Mouse (Mus musculus) CH12.LX (cell line): ENCODE measurements around the gene Slpi. TPM values are rescaled to one million over a fixed set of nuclear protein-coding genes. Genes with fewer than 3 reads are reported as not detected.
A peak's percentile ranks its signal among the peaks of the same experiment; 100 is the strongest.

ENCODE experiments used
- DNase-seq: peaks from one replicate; pipeline ENCODE4 v3.0.0-alpha.2; 2013; ENCODE audit errors: extremely low read depth
- H3K27ac ChIP-seq: 2 replicates; pipeline ENCODE4 v1.5.1; 2012; ENCODE audit warnings: low read depth, mild to moderate bottlenecking, control low read depth, moderate library complexity; ENCODE audit not compliant: insufficient read depth
- H3K27me3 ChIP-seq: replicated peaks from 2 replicates; pipeline ENCODE3; 2012; ENCODE audit warnings: inconsistent platforms
- H3K36me3 ChIP-seq, 2 experiments: replicated peaks in 1 of 2; 2 replicates each; pipeline versions ENCODE3 to v1.6.1; 2012; ENCODE audit warnings: inconsistent platforms in 1 of 2, low read length in 1 of 2, mild to moderate bottlenecking in 1 of 2, mixed read lengths in 1 of 2, moderate library complexity in 1 of 2; ENCODE audit not compliant: control insufficient read depth in 1 of 2, insufficient read depth in 1 of 2
- H3K4me1 ChIP-seq, 2 experiments: 2 replicates each; pipeline ENCODE4 v1.6.1; 2012; ENCODE audit warnings: inconsistent platforms in 1 of 2, moderate library complexity in 1 of 2; ENCODE audit not compliant: insufficient read depth in 2 of 2, control insufficient read depth in 1 of 2
- H3K4me2 ChIP-seq: 2 replicates; pipeline ENCODE4 v1.6.1; 2012; ENCODE audit warnings: low read depth, mild to moderate bottlenecking, control low read depth; ENCODE audit not compliant: poor library complexity, insufficient read depth, severe bottlenecking
- H3K4me3 ChIP-seq, 3 experiments: fragments of 150-350 bp in 1 of 3; sonication (generic) in 1 of 3; replicated peaks in 1 of 3; 2 replicates each; pipeline versions ENCODE3 to v1.5.1; 2011 to 2012; ENCODE audit warnings: low read depth in 2 of 3, low read length in 2 of 3, mild to moderate bottlenecking in 2 of 3, moderate library complexity in 2 of 3, control low read depth in 1 of 3, improper control_type of control experiment in 1 of 3, inconsistent platforms in 1 of 3, mixed read lengths in 1 of 3; ENCODE audit not compliant: poor library complexity in 1 of 3
- H3K79me2 ChIP-seq: replicated peaks from 2 replicates; pipeline ENCODE4 v1.6.1; 2012; ENCODE audit warnings: mild to moderate bottlenecking, moderate library complexity; ENCODE audit not compliant: control insufficient read depth, poor library complexity, insufficient read depth, severe bottlenecking; ENCODE audit errors: extremely low read depth
- H3K9ac ChIP-seq: 2 replicates; pipeline ENCODE4 v1.6.1; 2012; ENCODE audit warnings: low read depth, mild to moderate bottlenecking, control low read depth, moderate library complexity; ENCODE audit not compliant: insufficient read depth
- H3K9me3 ChIP-seq: replicated peaks from 2 replicates; pipeline ENCODE3; 2012; ENCODE audit warnings: low read length, inconsistent platforms, mixed read lengths
- BHLHE40 ChIP-seq: IDR thresholded peaks from 2 replicates; pipeline ENCODE4 v1.6.1; 2011; ENCODE audit warnings: mild to moderate bottlenecking, low read depth, low read length, improper control_type of control experiment
- CHD1 ChIP-seq: IDR thresholded peaks from 2 replicates; pipeline ENCODE4 v1.6.1; 2012; ENCODE audit warnings: low read depth, low read length, improper control_type of control experiment, inconsistent platforms
- CHD2 ChIP-seq: IDR thresholded peaks from 2 replicates; pipeline ENCODE4 v1.6.1; 2011; ENCODE audit warnings: low read length, improper control_type of control experiment
- ELF1 ChIP-seq: IDR thresholded peaks from 2 replicates; pipeline ENCODE4 v1.6.1; 2014; ENCODE audit warnings: low read depth, mild to moderate bottlenecking, inconsistent platforms, low read length, improper control_type of control experiment
- KAT2A ChIP-seq: IDR thresholded peaks from 2 replicates; pipeline ENCODE4 v1.6.1; 2012; ENCODE audit warnings: low read length, improper control_type of control experiment, inconsistent platforms; ENCODE audit not compliant: insufficient replicate concordance
- MAFK ChIP-seq: IDR thresholded peaks from 2 replicates; pipeline ENCODE4 v1.6.1; 2011; ENCODE audit warnings: low read length, improper control_type of control experiment; ENCODE audit not compliant: insufficient replicate concordance
- MAX ChIP-seq: IDR thresholded peaks from 2 replicates; pipeline ENCODE4 v1.6.1; 2011; ENCODE audit warnings: low read length, improper control_type of control experiment
- MXI1 ChIP-seq: IDR thresholded peaks from 2 replicates; pipeline ENCODE4 v1.6.1; 2011; ENCODE audit warnings: mild to moderate bottlenecking, low read depth, low read length, improper control_type of control experiment
- MYC ChIP-seq: IDR thresholded peaks from 2 replicates; pipeline ENCODE4 v1.6.1; 2011; ENCODE audit warnings: low read depth, mild to moderate bottlenecking, improper control_type of control experiment, low read length
- POLR2A ChIP-seq: IDR thresholded peaks from 2 replicates; pipeline ENCODE4 v1.6.1; 2011; ENCODE audit warnings: low read depth, mild to moderate bottlenecking, improper control_type of control experiment, low read length
- USF1 ChIP-seq: IDR thresholded peaks from 2 replicates; pipeline ENCODE4 v1.6.1; 2014; ENCODE audit warnings: low read depth, mild to moderate bottlenecking, inconsistent platforms, low read length, improper control_type of control experiment
- USF2 ChIP-seq: conservative IDR thresholded peaks from 2 replicates; pipeline ENCODE4 v1.6.1; 2011; ENCODE audit warnings: low read depth, low read length, improper control_type of control experiment
- dilution Hi-C: fragments of 300-500 bp; cut with MboI; formaldehyde crosslinking; loops from 2 replicates; pipeline ENCODE4 v1.14.3; 2020; ENCODE audit warnings: low sequenced_read_pairs; ENCODE audit not compliant: extremely low pct_unique_long_range_greater_than_20kb, extremely low pct_ligation_motif_present
- in situ Hi-C: fragments of 300-500 bp; cut with MboI; formaldehyde crosslinking; loops from 3 replicates; pipeline ENCODE4 v1.14.3; 2019; ENCODE audit warnings: low sequenced_read_pairs, low pct_ligation_motif_present, low pct_unique_long_range_greater_than_20kb, mixed read lengths
- polyA plus RNA-seq: library from polyadenylated mRNA; unstranded; fragments of >175 nt; gene quantifications from 2 replicates; pipeline ENCODE4 v1.2.1, GENCODE M21; 2012; ENCODE audit warnings: low read depth; ENCODE audit not compliant: insufficient read length
- total RNA-seq, 2 experiments: library from RNA; depleted of rRNA; stranded (reverse); fragments of 300-350 nt in 1 of 2; fragments of >200 nt in 1 of 2; gene quantifications; 2 replicates each; pipeline ENCODE4 v1.2.3; 2012 to 2014

Gene Slpi
- total and polyA plus RNA-seq, 3 experiments = 0.38 to 2.7 (median 1.0) TPM

- H3K27me3 ChIP-seq = peaks cover 68% of the 10 kb centered on the region
- dilution Hi-C loops = no loop called here
- peaks cover 3 to 24% of the 10 kb centered on the region in 2 experiments; a peak in 3 of 4 replicates for H3K4me1 ChIP-seq
- H3K27ac ChIP-seq = no peak overlapping the region
- H3K4me3 ChIP-seq = peak overlapping the region; percentile 3 to 35 (median 22)
- peaks cover 10% of the 10 kb centered on the region for H3K9me3 ChIP-seq
- DNase-seq = peak; percentile 24
- H3K36me3 ChIP-seq = no peaks in the 10 kb centered on the region
- no peaks in the 10 kb centered on the region for H3K79me2 ChIP-seq
- H3K9ac ChIP-seq = no peak overlapping the region
- TF ChIP-seq MYC (0 out of 2 replicates have a peak, but pooled peaks have one; percentile 22), USF2 (peak; percentile 72), MXI1 (0 out of 2 replicates have a peak, but pooled peaks have one; percentile 43), POLR2A (peak; percentile 26; the same call in 1 of the 2 replicates), BHLHE40 (0 out of 2 replicates have a peak, but pooled peaks have one; percentile 6), CHD2 (no peak), ELF1 (no peak), MAFK (no peak), USF1 (peak; percentile 67), MAX (peak; percentile 70)
- TF ChIP-seq, all 38 proteins: peak for 7
- peak overlapping the region; percentile 74 for H3K4me2 ChIP-seq
- in situ Hi-C loops = no loop called here
Observed at GRCm38 (mm10) chr2:164385927-164386763, 2.8 kb downstream of the Slpi start.

GRCm38 (mm10) chr2:164383656-164384399 lies 5.1 kb downstream of the Slpi start:
- Histone ChIP-seq H3K4me2 (no peak overlapping the region), H3K27me3 (peaks cover 49% of the 10 kb centered on the region), H3K4me1 (peaks cover 3 to 17% of the 10 kb centered on the region in 2 experiments; a peak in 3 of 4 replicates), H3K9me3 (peaks cover 2% of the 10 kb centered on the region), H3K36me3 (no peaks in the 10 kb centered on the region), H3K4me3 (no peak overlapping the region), H3K9ac (no peak overlapping the region), H3K27ac (no peak overlapping the region), H3K79me2 (no peaks in the 10 kb centered on the region)
- in situ Hi-C loops (no loop called here), dilution Hi-C loops (no loop called here)
- TF ChIP-seq KAT2A (no peak), CHD1 (no peak), MXI1 (no peak), MAX (no peak)
- no peak for DNase-seq
